Mouse (Mus musculus) spleen, adult 2 months (tissue): ENCODE measurements around the gene Ndufs6. TPM values are rescaled to one million over a fixed set of nuclear protein-coding genes. Genes with fewer than 3 reads are reported as not detected.

ENCODE experiments used
- DNase-seq, 2 experiments: peaks; one replicate each; pipeline versions ENCODE4 v3.0.0 to v3.0.0-alpha.2; 2012 to 2021; ENCODE audit warnings: low spot score in 2 of 2, low read depth in 1 of 2
- H3K27ac ChIP-seq: fragments of 200-500 bp; 2 replicates; pipeline ENCODE4 v1.5.1; 2012; ENCODE audit warnings: low read length, inconsistent platforms; ENCODE audit not compliant: insufficient read depth
- H3K27me3 ChIP-seq: fragments of 200-500 bp; 2 replicates; pipeline ENCODE4 v1.6.1; 2012; ENCODE audit warnings: mild to moderate bottlenecking, moderate library complexity, low read length, inconsistent platforms; ENCODE audit not compliant: control insufficient read depth, insufficient read depth
- H3K36me3 ChIP-seq: fragments of 200-500 bp; 2 replicates; pipeline ENCODE4 v1.6.1; 2012; ENCODE audit warnings: mild to moderate bottlenecking, low read length, inconsistent platforms; ENCODE audit not compliant: control insufficient read depth, insufficient read depth
- H3K4me1 ChIP-seq: fragments of 200-500 bp; 2 replicates; pipeline ENCODE4 v1.6.1; 2011; ENCODE audit warnings: inconsistent platforms; ENCODE audit not compliant: control insufficient read depth, insufficient read depth, insufficient read length
- H3K4me3 ChIP-seq: fragments of 200-500 bp; 2 replicates; pipeline ENCODE4 v1.5.1; 2011; ENCODE audit warnings: mild to moderate bottlenecking, inconsistent platforms; ENCODE audit not compliant: insufficient read depth, insufficient read length; ENCODE audit errors: extremely low read depth
- CTCF ChIP-seq: fragments of 200-500 bp; IDR thresholded peaks from 2 replicates; pipeline ENCODE4 v1.5.1; 2011; ENCODE audit warnings: mild to moderate bottlenecking, inconsistent platforms; ENCODE audit not compliant: insufficient read depth, insufficient read length, insufficient replicate concordance; ENCODE audit errors: extremely low read depth
- POLR2A ChIP-seq: fragments of 200-500 bp; IDR thresholded peaks from 2 replicates; pipeline ENCODE4 v1.6.1; 2011; ENCODE audit warnings: low read depth, low read length, inconsistent platforms
- WGBS: fragments of 180-500 bp; shearing (Covaris S2); methylation state at CpG from one replicate; pipeline ENCODE4 v1.1.7; 2018; 5-methylcytosine and 5-hydroxymethylcytosine counted together
- polyA plus RNA-seq: library from polyadenylated mRNA; depleted of rRNA; stranded (reverse); fragments of >200 nt; gene quantifications from 2 replicates; pipeline ENCODE4 v1.2.3, GENCODE M21; 2012; rRNA removed

The Ndufs6 gene
- polyA plus RNA-seq: 19.9 and 20.8 TPM in 2 replicates

DNA sequence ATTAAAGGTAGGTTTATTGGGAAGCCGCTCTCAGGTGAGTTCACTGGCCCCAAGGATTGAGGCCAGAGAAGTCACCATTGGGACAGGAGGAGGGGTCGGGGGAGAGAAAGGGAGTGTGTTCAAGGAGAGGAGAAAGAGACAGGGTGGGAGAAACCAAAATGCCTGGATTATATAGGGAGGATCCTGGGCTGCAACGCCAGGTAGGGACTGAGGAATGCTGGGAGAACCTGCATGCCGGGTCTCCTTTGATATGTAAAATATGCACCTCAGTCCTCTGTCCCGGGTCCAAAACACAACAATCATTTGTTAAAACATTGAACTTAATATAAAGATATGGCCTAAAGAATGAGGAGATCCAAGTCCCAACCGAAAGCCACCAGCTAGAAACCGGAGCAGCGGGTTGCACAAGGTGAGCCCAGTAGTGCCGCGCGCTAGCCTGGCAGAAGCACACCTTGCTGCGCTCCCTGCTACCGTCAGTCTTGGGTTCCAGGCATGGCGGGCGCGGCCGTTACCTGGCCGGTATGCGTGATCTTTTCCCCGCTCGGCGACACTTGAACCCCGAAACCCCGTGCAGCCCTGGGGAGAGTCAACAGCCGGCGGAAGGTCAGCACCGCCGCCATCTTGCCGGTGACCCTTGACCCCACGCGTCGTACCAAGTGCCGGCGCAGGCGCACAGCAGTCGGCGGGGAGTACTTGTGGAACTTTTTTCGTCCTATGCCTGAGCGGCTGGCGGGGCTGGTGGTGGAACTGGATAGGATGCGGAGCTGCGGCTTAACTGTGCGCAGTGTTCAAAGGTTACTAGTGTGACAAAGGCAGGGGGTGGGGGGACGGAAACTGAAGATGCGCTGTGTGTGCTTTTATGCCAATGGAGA is at the start of gene Ndufs6, which contains the start of gene Mrpl36:
Gene Ndufs6, minus strand, starts transcription at position 716 of the 872 bp plus-strand sequence.
Gene Mrpl36, plus strand, starts transcription at position 687 of the 872 bp plus-strand sequence.
- Histone ChIP-seq H3K4me1 (peaks cover 12% of the 10 kb centered on the region; the same call in 1 of the 2 replicates), H3K27ac (peak within 1 kb of the TSS; percentile 68), H3K4me3 (peak within 1 kb of the TSS; percentile 95), H3K36me3 (peaks cover 11% of the 10 kb centered on the region), H3K27me3 (no peaks in the 10 kb centered on the region)
- peak; percentile 84 to 90 for DNase-seq
- TF ChIP-seq CTCF: no peak
- TF ChIP-seq POLR2A: peak; percentile 78
- 2% methylated on average over 45 of the region's 45 CpGs for WGBS

DNA sequence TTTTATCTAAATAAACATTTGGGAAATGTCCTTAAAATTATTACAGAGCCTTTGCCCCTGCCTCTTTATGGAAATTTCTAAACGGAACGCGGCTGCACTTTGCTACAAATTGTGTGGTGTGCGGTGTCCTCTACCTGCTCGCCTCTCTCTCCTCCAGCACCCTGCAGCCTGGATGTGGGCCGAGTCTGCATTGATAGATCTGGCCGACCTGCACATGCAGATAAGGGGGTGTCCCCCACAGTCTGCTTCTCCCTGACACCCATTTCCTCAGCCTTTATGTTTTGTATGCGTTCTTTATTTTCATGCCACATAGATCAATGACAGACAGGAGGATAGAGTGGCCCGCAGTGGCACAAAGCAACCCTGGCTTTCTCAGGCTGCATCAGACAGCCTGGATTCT is 49.3 kb upstream of the Ndufs6 start:
- 83% methylated on average over 9 of the region's 9 CpGs for WGBS
- Histone ChIP-seq H3K36me3 (no peaks in the 10 kb centered on the region), H3K27ac (no peak overlapping the region), H3K4me3 (no peak overlapping the region), H3K27me3 (no peaks in the 10 kb centered on the region), H3K4me1 (no peaks in the 10 kb centered on the region)
- DNase-seq: no peak
- TF ChIP-seq CTCF (no peak), POLR2A (no peak)

DNA sequence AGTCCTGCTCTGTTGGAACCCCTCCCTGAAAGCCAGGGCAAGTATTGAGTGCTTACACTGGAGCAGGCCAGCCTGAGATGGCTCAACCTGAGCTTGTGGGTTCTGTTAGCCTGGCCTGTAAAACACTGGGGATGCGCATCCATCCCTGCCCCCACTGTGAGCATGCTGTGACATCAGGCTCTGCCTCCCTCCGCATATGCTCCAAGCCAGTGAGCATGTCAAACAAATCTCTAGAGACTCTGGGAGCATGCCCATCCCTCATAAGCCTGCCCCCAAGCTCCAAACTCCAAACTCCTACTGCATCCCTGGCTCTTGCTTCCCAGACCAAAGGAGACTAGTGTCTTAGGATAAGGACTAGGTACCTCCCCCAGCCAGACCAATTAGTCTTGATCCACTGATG is 46.3 kb upstream of the Ndufs6 start:
- 87% methylated on average over 2 of the region's 2 CpGs for WGBS
- no peak overlapping the region for H3K4me3 ChIP-seq

DNA sequence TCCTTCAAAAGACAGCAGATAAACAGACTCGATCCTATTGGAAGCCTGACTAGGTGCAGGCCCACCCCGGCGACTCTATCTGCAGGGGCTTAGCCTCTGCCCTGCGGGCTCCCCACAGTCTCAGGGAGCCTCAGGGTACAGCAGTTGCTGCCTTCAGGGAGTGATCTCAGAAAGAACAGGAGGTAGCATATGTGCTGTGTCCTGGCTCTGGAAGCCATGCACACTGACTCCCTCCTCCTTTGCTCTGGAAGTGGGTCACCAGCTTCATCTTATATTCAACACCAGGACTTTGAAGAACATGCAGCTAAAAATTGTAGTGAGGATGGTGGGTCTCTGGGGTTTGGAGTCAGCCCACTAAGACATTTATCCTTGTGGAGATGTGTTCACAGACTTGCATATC is 45.0 kb upstream of the Ndufs6 start:
- TF ChIP-seq CTCF (no peak), POLR2A (no peak)
- WGBS: 88% methylated on average over 4 of the region's 4 CpGs
- H3K27me3 ChIP-seq: no peaks in the 10 kb centered on the region

More for the DNA sequence above, 46.3 kb upstream of the Ndufs6 start:
- no peak for DNase-seq
- TF ChIP-seq CTCF (no peak), POLR2A (no peak)
- H3K4me1 ChIP-seq: no peaks in the 10 kb centered on the region
- H3K27ac ChIP-seq: no peak overlapping the region
- H3K27me3 ChIP-seq: no peaks in the 10 kb centered on the region
- no peaks in the 10 kb centered on the region for H3K36me3 ChIP-seq

DNA sequence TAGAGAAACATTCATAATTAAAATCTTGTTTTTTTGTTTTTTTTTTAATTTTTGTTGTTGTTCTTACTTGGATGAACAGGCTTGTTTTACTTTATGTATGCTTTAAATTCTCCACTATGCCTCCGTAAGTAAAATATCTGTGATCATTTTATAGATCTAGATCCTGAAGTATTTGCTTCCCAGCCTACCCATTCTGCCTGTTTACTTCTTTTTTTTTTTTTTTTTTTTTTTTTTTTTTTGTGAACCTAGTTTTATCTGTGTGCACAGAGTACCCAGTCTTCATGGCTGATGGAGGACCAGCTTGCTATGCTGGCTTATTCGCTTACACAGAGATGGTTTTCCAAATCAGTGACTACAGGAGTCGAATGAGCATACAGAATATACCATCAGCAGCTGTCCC is 28.8 kb upstream of the Ndufs6 start:
- Histone ChIP-seq H3K36me3 (no peaks in the 10 kb centered on the region), H3K27ac (no peak overlapping the region), H3K4me3 (no peak overlapping the region), H3K27me3 (no peaks in the 10 kb centered on the region), H3K4me1 (no peaks in the 10 kb centered on the region)
- 80% methylated on average over 3 of the region's 3 CpGs for WGBS
- TF ChIP-seq CTCF (no peak), POLR2A (no peak)
- DNase-seq: no peak

More for the DNA sequence above, 45.0 kb upstream of the Ndufs6 start:
- Histone ChIP-seq H3K27ac (no peak overlapping the region), H3K36me3 (no peaks in the 10 kb centered on the region), H3K4me1 (no peaks in the 10 kb centered on the region), H3K4me3 (no peak overlapping the region)
- DNase-seq: no peak

DNA sequence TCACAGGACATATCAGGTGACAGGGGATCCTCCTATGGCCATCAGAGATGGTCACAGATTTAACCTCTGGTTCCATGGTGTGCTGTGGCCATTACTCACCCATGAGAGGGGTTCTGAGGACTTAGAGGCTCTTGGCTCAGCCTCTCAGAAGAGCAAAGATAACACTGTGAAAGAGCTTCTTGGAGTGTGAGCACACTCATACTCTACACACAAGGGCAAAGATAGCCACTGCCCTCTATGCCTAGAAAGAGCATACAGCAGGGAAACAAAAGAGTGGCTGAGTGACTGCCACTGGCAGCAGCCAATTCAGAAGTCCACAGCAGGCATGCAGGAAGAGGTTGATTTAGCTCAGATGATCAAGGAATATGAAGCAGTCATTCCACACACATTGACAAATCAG is 24.1 kb upstream of the Ndufs6 start:
- H3K36me3 ChIP-seq: no peaks in the 10 kb centered on the region

DNA sequence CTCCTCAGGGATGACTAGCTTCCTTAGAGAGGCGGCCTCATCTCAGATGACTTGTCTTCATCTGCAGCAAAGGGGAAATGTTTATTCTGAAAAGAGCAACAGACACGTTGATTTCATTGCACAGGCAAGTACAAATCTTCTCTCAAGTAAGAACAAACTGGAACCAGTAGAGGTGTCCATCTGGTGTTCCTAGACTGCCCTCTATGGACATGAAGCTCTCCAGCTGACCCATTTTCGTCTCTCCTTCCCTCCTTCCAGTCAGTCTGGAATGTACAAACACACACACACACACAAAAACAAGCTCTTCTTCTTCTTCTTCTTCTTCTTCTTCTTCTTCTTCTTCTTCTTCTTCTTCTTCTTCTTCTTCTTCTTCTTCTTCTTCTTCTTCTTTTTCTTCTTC is 23.6 kb upstream of the Ndufs6 start:
- Histone ChIP-seq H3K27ac (no peak overlapping the region), H3K36me3 (no peaks in the 10 kb centered on the region), H3K4me3 (no peak overlapping the region), H3K4me1 (no peaks in the 10 kb centered on the region), H3K27me3 (no peaks in the 10 kb centered on the region)
- TF ChIP-seq CTCF: no peak
- no peak for TF ChIP-seq POLR2A
- WGBS: 62% methylated on average over 3 of the region's 3 CpGs
- no peak for DNase-seq

More for the DNA sequence above, 24.1 kb upstream of the Ndufs6 start:
- TF ChIP-seq POLR2A (no peak), CTCF (no peak)
- Histone ChIP-seq H3K27me3 (no peaks in the 10 kb centered on the region), H3K27ac (no peak overlapping the region), H3K4me3 (no peak overlapping the region), H3K4me1 (no peaks in the 10 kb centered on the region)
- DNase-seq: no peak
